ENCODE assay signal across 8 mouse cellular contexts in the genomic region with DNA sequence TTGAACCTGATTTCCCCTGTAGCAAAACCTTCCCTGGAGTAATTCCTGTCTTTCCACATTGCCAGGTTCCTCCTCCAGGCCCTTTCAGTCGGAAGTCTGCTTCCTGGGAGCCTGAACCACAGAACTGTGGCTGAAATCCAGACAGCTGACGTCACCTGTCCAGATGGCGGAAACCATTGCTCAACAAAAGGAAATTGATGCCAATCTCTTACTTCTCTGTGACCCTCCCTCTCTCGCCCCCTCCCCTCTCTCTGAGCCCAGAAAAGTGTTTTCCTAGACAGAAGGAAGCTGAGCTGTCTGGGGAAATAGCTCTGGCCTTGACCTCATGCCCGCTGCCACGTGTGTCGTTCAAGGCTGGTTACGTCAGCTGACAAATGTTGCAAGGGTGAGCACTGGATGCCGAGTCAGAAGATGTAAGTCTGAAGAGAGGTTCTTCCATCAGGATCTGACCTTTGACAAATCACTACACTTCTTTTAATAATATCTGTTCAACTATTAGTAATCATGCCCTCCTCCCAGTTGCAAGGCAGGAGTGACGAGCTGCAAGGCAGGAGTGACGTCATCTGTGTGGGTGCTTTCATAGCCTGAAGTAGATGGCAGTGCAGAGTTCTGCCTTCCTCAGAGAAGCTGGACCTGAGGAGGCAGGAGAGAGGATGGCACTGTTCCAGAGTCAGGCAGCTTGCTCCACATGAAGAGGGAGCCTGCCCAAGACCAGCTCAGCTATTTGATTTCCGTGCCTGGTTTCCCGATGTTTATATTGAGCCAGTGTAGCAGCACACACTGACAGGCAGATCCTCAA. TPM values are rescaled to one million over a fixed set of nuclear protein-coding genes. Genes with fewer than 3 reads are reported as not detected.
DNase-seq lines count a peak whose midpoint lies in the region; ATAC-seq lines count a peak whose summit lies in the region.

No protein-coding gene starts in this region.

- peak overlapping the region; percentile 72 for H3K27ac ChIP-seq in intestine, embryonic 16.5 days (ENCODE audit: low read length)

- ATAC-seq in CD4-positive, CD25-positive, alpha-beta regulatory T cell, adult 4 months = no peak
- peak; percentile 67 for ATAC-seq in intestine, embryonic 16.5 days

- peaks cover 10% of the 10 kb centered on the region for H3K4me1 ChIP-seq in intestine, embryonic 16.5 days (ENCODE audit: control insufficient read depth, insufficient read depth, low read length)

- WGBS in intestine, embryonic 16.5 days = 28% methylated on average over 13 of the region's 13 CpGs

- no peaks in the 10 kb centered on the region for H3K36me3 ChIP-seq in intestine, embryonic 16.5 days (ENCODE audit: control insufficient read depth, insufficient read depth, low read length)

- H3K4me3 ChIP-seq in intestine, embryonic 16.5 days (ENCODE audit: low read length) = no peak overlapping the region

- peak; percentile 61 for DNase-seq in CD4-positive, CD25-positive, alpha-beta regulatory T cell, adult 2 months (ENCODE audit: low read depth, low spot score)
- DNase-seq in embryo, embryonic 11 days = peak; percentile 33
- peak; percentile 59 to 79 for DNase-seq in gastrocnemius, postnatal 4 days (ENCODE audit: low spot score in 2 of 2)
- peak; percentile 55 to 84 for DNase-seq in left cerebral cortex, adult 9 months (ENCODE audit: low spot score in 2 of 2)
- DNase-seq in mesoderm, embryonic 11.5 days (ENCODE audit: low read depth, low spot score) = peak; percentile 50
- peak; percentile 38 for DNase-seq in testis, postnatal 14 days (ENCODE audit: low spot score)

- peak overlapping the region; percentile 4; the same call in 1 of the 2 replicates for H3K4me2 ChIP-seq in intestine, embryonic 16.5 days (ENCODE audit: low read depth, low read length)

- H3K9me3 ChIP-seq in intestine, embryonic 16.5 days (ENCODE audit: control insufficient read depth, low read length) = no peaks in the 10 kb centered on the region

- H3K27me3 ChIP-seq in intestine, embryonic 16.5 days (replicated peaks; ENCODE audit: control insufficient read depth, insufficient read depth, low read length) = no peaks in the 10 kb centered on the region

- 0 out of 2 replicates have a peak overlapping the region, but pooled peaks have one; percentile 27 for H3K9ac ChIP-seq in intestine, embryonic 16.5 days (ENCODE audit: low read depth, low read length)

RNA-seq across cellular contexts. Expression of gene Ier3, which starts 44.5 kb away (rescaled TPM):
- polyA plus RNA-seq in CD4-positive, CD25-positive, alpha-beta regulatory T cell, adult 4 months (2017; shearing (Covaris generic)) = 1 to 10 TPM; 1.1 to 1.9 TPM
- total RNA-seq in gastrocnemius, postnatal 4 days (2021) = 10 to 100 TPM; 11.1 to 13.1 TPM
- 16.0 and 16.2 TPM in 2 replicates for polyA plus RNA-seq in intestine, embryonic 16.5 days (2015; fragmentation: Nextera tagmentation; extraction: Ambion mirVana)

RNA-seq across cellular contexts. Expression of gene Flot1, which starts 46.0 kb away (rescaled TPM):
- 10 to 100 TPM; 24.3 to 30.7 TPM for polyA plus RNA-seq in CD4-positive, CD25-positive, alpha-beta regulatory T cell, adult 4 months (2017; shearing (Covaris generic))
- total RNA-seq in gastrocnemius, postnatal 4 days (2021) = 10 to 100 TPM; 52.6 to 56.9 TPM
- polyA plus RNA-seq in intestine, embryonic 16.5 days (2015; fragmentation: Nextera tagmentation; extraction: Ambion mirVana) = 56.9 and 58.5 TPM in 2 replicates
